Mouse (Mus musculus) layer of hippocampus, adult 9-10 months (tissue): ENCODE measurements around the gene Pfkp.

Experiments used
- DNase-seq: peaks from one replicate; pipeline ENCODE4 v3.0.0; 2022; ENCODE audit warnings: low spot score

The Pfkp gene

DNA sequence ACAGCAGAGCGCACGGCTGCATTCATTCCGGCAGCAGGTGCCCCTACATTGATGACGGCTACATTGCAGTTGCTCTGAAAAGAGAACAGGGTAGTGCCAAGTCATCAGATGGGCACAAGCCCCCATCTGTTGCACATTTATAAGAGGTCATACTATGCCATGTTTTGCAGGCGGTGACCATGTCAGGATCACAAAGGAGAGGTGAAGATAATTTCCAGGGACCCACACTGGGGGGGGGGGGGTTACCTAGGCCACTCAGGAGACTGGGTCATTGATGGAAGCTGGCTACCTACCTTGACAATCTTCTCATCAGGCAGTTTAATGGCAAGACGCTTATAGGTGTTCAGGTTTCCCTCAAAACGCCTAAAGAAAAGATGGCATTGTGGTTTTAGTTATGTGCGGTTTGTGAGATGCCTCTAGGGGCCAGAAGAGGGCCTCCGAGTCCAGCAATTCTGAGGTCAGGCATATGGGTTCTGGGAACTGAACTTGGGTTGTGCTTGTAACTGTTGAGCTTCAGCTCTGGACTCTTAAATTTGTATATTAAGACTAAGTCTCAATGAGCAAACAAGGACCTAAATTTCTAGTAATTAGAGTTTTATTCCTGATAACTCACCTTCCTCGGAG, 45.7 kb downstream of the Pfkp start:
- DNase-seq: no peak

GRCm38 (mm10) chr13:6601676-6602075, 46.9 kb downstream of the Pfkp start:
- DNase-seq: no peak

DNA sequence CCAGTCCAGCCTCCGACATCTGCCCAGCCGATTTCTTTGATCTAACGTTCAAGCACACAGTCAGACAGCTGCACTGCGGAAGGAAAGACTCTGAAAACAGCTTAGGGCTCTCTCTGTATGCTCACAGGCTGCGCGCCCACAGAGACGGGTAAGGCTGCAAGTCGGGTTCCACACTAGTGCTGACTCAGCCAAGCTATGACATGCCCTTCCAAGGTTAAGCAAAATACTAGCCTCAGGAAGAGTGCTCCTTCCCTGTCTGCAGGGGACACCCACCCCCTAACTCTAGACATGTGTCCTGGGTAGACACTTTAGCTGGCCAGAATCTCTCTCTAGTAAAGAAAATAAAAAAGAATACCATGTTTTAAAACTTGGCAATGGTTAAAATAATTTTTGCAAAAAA, 48.0 kb downstream of the Pfkp start:
- no peak for DNase-seq

DNA sequence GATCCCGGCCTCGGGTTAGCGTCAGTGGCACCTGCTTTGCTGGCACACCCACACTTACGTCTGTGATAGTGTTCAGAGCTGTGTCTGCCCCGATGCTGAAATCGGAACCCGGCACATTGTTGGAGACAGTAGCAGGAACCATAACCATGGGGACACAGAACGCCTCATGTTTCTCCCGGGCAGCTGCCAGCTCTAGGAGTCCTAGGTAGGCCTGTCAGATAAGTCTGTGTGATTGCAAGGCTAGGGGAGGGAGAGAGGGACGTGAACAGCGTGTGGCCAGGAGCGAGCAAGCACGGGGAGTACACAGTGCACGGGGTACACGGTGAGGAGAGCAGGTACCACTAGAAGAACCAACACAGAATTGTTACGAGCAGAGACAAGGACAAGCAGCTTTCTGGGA, 50.8 kb downstream of the Pfkp start:
- no peak for DNase-seq

GRCm38 (mm10) chr13:6595403-6595802, 53.2 kb downstream of the Pfkp start:
- DNase-seq: no peak

- no peak for DNase-seq
Observed at GRCm38 (mm10) chr13:6590846-6591245, 57.7 kb downstream of the Pfkp start.

GRCm38 (mm10) chr13:6586009-6586408, 62.6 kb downstream of the Pfkp start:
- DNase-seq: no peak

DNA sequence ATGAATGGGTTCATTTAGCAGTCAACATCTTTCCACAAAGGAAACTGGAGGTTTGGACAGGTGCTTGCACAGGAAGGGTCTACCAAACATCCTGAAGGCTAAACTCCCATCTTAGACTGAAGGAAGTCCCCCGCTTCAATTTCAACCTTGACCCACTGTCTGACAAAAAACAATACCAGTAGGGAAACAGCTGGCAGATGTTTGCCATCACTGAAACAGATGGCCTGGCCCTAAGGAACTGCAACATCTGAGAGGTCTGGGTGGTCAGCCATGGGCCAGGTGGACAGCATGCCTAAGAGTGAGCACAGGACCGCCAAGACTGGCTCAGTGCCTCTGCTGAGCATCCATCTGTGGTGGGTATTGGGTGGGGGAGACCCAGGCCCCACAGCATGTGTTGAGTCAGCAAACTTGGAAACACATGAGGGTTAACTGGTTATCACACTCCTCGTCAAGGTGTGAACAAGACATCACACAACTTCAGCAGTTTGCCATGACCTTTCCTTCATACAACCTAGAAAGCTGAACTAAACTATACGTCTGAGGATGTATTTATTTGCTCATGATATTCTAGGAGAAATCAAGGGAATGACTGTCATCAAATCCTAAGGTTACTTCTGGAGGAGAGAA, 65.0 kb downstream of the Pfkp start:
- no peak for DNase-seq

GRCm38 (mm10) chr13:6575920-6576509, 72.6 kb downstream of the Pfkp start:
- DNase-seq: no peak

- DNase-seq: no peak
Observed at GRCm38 (mm10) chr13:6565571-6565970, 83.0 kb downstream of the Pfkp start.

GRCm38 (mm10) chr13:6562409-6562808, 86.2 kb downstream of the Pfkp start:
- DNase-seq: no peak

DNA sequence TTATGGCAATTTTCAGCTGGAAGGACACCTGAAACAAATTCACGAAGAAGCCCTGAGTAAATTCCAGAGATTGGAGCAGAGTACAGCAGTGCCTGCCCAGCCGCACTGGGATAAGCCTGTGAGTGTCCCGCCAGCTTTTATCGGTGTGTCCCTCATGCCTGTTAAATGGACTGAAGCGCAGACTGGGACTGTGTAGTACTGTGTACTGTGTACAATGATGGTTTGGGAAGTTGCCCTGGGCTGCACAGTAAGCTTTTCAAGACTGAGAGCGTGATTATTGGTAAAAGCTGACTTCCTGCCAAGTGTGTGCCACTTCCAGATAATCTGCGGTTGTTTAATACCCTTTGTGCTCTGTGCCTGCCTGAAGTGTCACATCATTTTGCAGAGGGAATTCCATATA, 90.8 kb downstream of the Pfkp start:
- DNase-seq: no peak

- no peak for DNase-seq
Observed at GRCm38 (mm10) chr13:6555656-6556055, 92.9 kb downstream of the Pfkp start.

- DNase-seq: no peak
Observed at GRCm38 (mm10) chr13:6553708-6554107, 94.9 kb downstream of the Pfkp start.

DNA sequence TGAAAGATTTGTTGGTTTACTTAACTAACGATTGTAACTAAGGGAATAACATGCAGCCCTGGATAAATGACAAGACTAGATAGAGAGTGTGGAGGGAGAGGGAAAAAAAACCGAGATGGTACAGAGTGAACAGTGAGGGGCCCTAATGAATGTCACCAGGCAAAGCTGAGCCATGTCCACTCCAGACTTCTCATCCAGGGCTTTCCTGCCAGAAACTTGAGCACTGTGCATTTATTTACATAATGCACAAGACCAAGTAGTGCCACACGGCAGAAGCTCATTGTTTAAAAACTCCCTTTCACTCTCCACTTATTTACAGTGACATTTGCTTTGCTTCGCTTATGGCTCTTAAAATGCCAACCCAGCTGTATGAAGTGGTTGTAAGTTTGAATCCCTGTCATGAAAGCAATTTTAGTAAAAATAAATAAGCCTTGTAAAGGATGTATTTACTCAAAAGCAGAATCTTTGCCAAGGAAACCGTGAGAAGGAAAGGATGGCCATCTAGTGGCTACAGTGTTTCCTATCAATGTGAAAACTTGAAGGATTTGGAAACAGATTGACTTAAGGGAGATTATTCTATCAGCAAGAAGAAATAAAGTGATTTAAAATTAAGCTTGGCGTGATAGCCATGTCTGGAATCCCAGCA, 113.2 kb downstream of the Pfkp start:
- DNase-seq: no peak

- DNase-seq: no peak
Observed at GRCm38 (mm10) chr13:6532683-6533082, 115.9 kb downstream of the Pfkp start.
